Mouse (Mus musculus): Measurements from ENCODE around the gene Tiam2. TPM values are rescaled to one million over a fixed set of nuclear protein-coding genes. Genes with fewer than 3 reads are reported as not detected.
A peak's percentile ranks its signal among the peaks of the same experiment; 100 is the strongest.

Gene Tiam2
- polyA plus RNA-seq, 1 experiment = 0.35 TPM

GRCm38 (mm10) chr17:3313711-3314624, 12.4 kb upstream of the Tiam2 start:
- H3K4me3 ChIP-seq (replicated peaks) = peak overlapping the region; percentile 88
- TF ChIP-seq FLI1 (IDR thresholded peaks at IDR 0.05; ENCODE audit: low read length) = no peak
- TF ChIP-seq GATA1 (IDR thresholded peaks at IDR 0.05; ENCODE audit: borderline replicate concordance, low read length) = no peak
- H3K36me3 ChIP-seq (replicated peaks; ENCODE audit: low read length) = no peaks in the 10 kb centered on the region
- H3K27me3 ChIP-seq (replicated peaks) = peaks cover 21% of the 10 kb centered on the region
- no peaks in the 10 kb centered on the region for H3K9me3 ChIP-seq
- H3K4me1 ChIP-seq = peaks cover 18% of the 10 kb centered on the region

GRCm38 (mm10) chr17:3314625-3315020, 11.8 kb upstream of the Tiam2 start:
- Histone ChIP-seq H3K4me1 (peaks cover 18% of the 10 kb centered on the region), H3K9me3 (peaks cover 4% of the 10 kb centered on the region; the same call in 1 of the 2 replicates), H3K4me3 (replicated peaks) (peak overlapping the region; percentile 74), H3K27me3 (replicated peaks) (peaks cover 23% of the 10 kb centered on the region), H3K36me3 (replicated peaks; ENCODE audit: low read length) (no peaks in the 10 kb centered on the region)
- TF ChIP-seq GATA1 (IDR thresholded peaks at IDR 0.05; ENCODE audit: borderline replicate concordance, low read length) = no peak
- no peak for TF ChIP-seq FLI1 (IDR thresholded peaks at IDR 0.05; ENCODE audit: low read length)

GRCm38 (mm10) chr17:3315581-3315980, 10.8 kb upstream of the Tiam2 start:
- Histone ChIP-seq H3K4me1 (peaks cover 15% of the 10 kb centered on the region), H3K4me3 (replicated peaks) (no peak overlapping the region), H3K36me3 (replicated peaks; ENCODE audit: low read length) (no peaks in the 10 kb centered on the region), H3K9me3 (peaks cover 4% of the 10 kb centered on the region; the same call in 1 of the 2 replicates), H3K27me3 (replicated peaks) (peaks cover 25% of the 10 kb centered on the region)
- TF ChIP-seq FLI1 (IDR thresholded peaks at IDR 0.05; ENCODE audit: low read length) (no peak), GATA1 (IDR thresholded peaks at IDR 0.05; ENCODE audit: borderline replicate concordance, low read length) (no peak)

- TF ChIP-seq FLI1 (IDR thresholded peaks at IDR 0.05; ENCODE audit: low read length) (no peak), GATA1 (IDR thresholded peaks at IDR 0.05; ENCODE audit: borderline replicate concordance, low read length) (no peak)
- Histone ChIP-seq H3K36me3 (replicated peaks; ENCODE audit: low read length) (no peaks in the 10 kb centered on the region), H3K4me3 (replicated peaks) (peak overlapping the region; percentile 94), H3K4me1 (peaks cover 24% of the 10 kb centered on the region), H3K9me3 (no peaks in the 10 kb centered on the region), H3K27me3 (replicated peaks) (peaks cover 57% of the 10 kb centered on the region)
These were observed 518 bp downstream of the Tiam2 start for GRCm38 (mm10) chr17:3326903-3327279.

- peaks cover 54% of the 10 kb centered on the region for H3K27me3 ChIP-seq (replicated peaks)
- H3K9me3 ChIP-seq = no peaks in the 10 kb centered on the region
- no peaks in the 10 kb centered on the region for H3K36me3 ChIP-seq (replicated peaks; ENCODE audit: low read length)
- H3K4me1 ChIP-seq = peaks cover 24% of the 10 kb centered on the region
- H3K4me3 ChIP-seq (replicated peaks) = peak overlapping the region; percentile 94
- TF ChIP-seq GATA1 (IDR thresholded peaks at IDR 0.05; ENCODE audit: borderline replicate concordance, low read length) = no peak
- TF ChIP-seq FLI1 (IDR thresholded peaks at IDR 0.05; ENCODE audit: low read length) = no peak
These were observed 962 bp downstream of the Tiam2 start for GRCm38 (mm10) chr17:3327335-3327734.

GRCm38 (mm10) chr17:3328820-3329219, 2.4 kb downstream of the Tiam2 start:
- no peak overlapping the region for H3K4me3 ChIP-seq (replicated peaks)
- H3K9me3 ChIP-seq = no peaks in the 10 kb centered on the region
- peaks cover 24% of the 10 kb centered on the region for H3K4me1 ChIP-seq
- TF ChIP-seq FLI1 (IDR thresholded peaks at IDR 0.05; ENCODE audit: low read length) = no peak
- TF ChIP-seq GATA1 (IDR thresholded peaks at IDR 0.05; ENCODE audit: borderline replicate concordance, low read length) = no peak
- H3K36me3 ChIP-seq (replicated peaks; ENCODE audit: low read length) = no peaks in the 10 kb centered on the region
- H3K27me3 ChIP-seq (replicated peaks) = peaks cover 46% of the 10 kb centered on the region

GRCm38 (mm10) chr17:3329429-3329828, 3.1 kb downstream of the Tiam2 start:
- Histone ChIP-seq H3K27me3 (replicated peaks) (peaks cover 46% of the 10 kb centered on the region), H3K9me3 (no peaks in the 10 kb centered on the region), H3K4me1 (peaks cover 24% of the 10 kb centered on the region), H3K4me3 (replicated peaks) (no peak overlapping the region), H3K36me3 (replicated peaks; ENCODE audit: low read length) (no peaks in the 10 kb centered on the region)
- TF ChIP-seq GATA1 (IDR thresholded peaks at IDR 0.05; ENCODE audit: borderline replicate concordance, low read length) (no peak), FLI1 (IDR thresholded peaks at IDR 0.05; ENCODE audit: low read length) (no peak)

- peaks cover 27% of the 10 kb centered on the region for H3K27me3 ChIP-seq (replicated peaks)
- H3K4me3 ChIP-seq (replicated peaks) = no peak overlapping the region
- no peak for TF ChIP-seq FLI1 (IDR thresholded peaks at IDR 0.05; ENCODE audit: low read length)
- no peak for TF ChIP-seq GATA1 (IDR thresholded peaks at IDR 0.05; ENCODE audit: borderline replicate concordance, low read length)
- H3K4me1 ChIP-seq = peaks cover 13% of the 10 kb centered on the region
- H3K9me3 ChIP-seq = no peaks in the 10 kb centered on the region
- no peaks in the 10 kb centered on the region for H3K36me3 ChIP-seq (replicated peaks; ENCODE audit: low read length)
These were observed 5.5 kb downstream of the Tiam2 start for GRCm38 (mm10) chr17:3331721-3332461.

- no peaks in the 10 kb centered on the region for H3K9me3 ChIP-seq
- no peaks in the 10 kb centered on the region for H3K36me3 ChIP-seq (replicated peaks; ENCODE audit: low read length)
- no peak overlapping the region for H3K4me3 ChIP-seq (replicated peaks)
- H3K4me1 ChIP-seq = no peaks in the 10 kb centered on the region
- peaks cover 2% of the 10 kb centered on the region for H3K27me3 ChIP-seq (replicated peaks)
- TF ChIP-seq GATA1 (IDR thresholded peaks at IDR 0.05; ENCODE audit: borderline replicate concordance, low read length) (no peak), FLI1 (IDR thresholded peaks at IDR 0.05; ENCODE audit: low read length) (no peak)
These were observed 9.9 kb downstream of the Tiam2 start for GRCm38 (mm10) chr17:3336161-3336739.

Data from megakaryocyte, embryonic 14.5 days (primary cell).